Mouse (Mus musculus): ENCODE data around the gene Xpnpep3.

Gene Xpnpep3

GRCm38 (mm10) chr15:81399638-81400315, at the start of gene Xpnpep3, which contains the start of gene St13:
Xpnpep3 (plus strand) TSS chr15:81400138.
St13 (minus strand) TSS chr15:81400077.
- DNase-seq, result peak; percentile 98

GRCm38 (mm10) chr15:81350401-81350800, 49.5 kb upstream of the Xpnpep3 start:
- DNase-seq, result no peak

- DNase-seq, result no peak
These were observed 47.3 kb upstream of the Xpnpep3 start for GRCm38 (mm10) chr15:81352638-81353037.

- peak; percentile 33 for DNase-seq
These were observed 44.7 kb upstream of the Xpnpep3 start for GRCm38 (mm10) chr15:81355146-81355761.

- DNase-seq, result no peak
These were observed 43.0 kb upstream of the Xpnpep3 start for GRCm38 (mm10) chr15:81356946-81357345.

GRCm38 (mm10) chr15:81358943-81359342, 41.0 kb upstream of the Xpnpep3 start:
- DNase-seq, result no peak

GRCm38 (mm10) chr15:81359421-81359820, 40.5 kb upstream of the Xpnpep3 start:
- no peak for DNase-seq

GRCm38 (mm10) chr15:81360345-81361021, 39.5 kb upstream of the Xpnpep3 start, which contains the start of gene Slc25a17:
Slc25a17 (minus strand) TSS chr15:81360812.
- DNase-seq, result peak; percentile 92

GRCm38 (mm10) chr15:81361022-81361404, 38.9 kb upstream of the Xpnpep3 start:
- DNase-seq, result no peak

GRCm38 (mm10) chr15:81361417-81362015, 38.4 kb upstream of the Xpnpep3 start:
- no peak for DNase-seq

GRCm38 (mm10) chr15:81362501-81362900, 37.4 kb upstream of the Xpnpep3 start:
- no peak for DNase-seq

- no peak for DNase-seq
These were observed 35.7 kb upstream of the Xpnpep3 start for GRCm38 (mm10) chr15:81364271-81364670.

- no peak for DNase-seq
These were observed 34.7 kb upstream of the Xpnpep3 start for GRCm38 (mm10) chr15:81365246-81365645.

- DNase-seq, result no peak
These were observed 33.7 kb upstream of the Xpnpep3 start for GRCm38 (mm10) chr15:81366241-81366640.

GRCm38 (mm10) chr15:81368601-81369000, 31.3 kb upstream of the Xpnpep3 start:
- no peak for DNase-seq

GRCm38 (mm10) chr15:81370356-81370755, 29.6 kb upstream of the Xpnpep3 start:
- DNase-seq, result no peak

GRCm38 (mm10) chr15:81374621-81375020, 25.3 kb upstream of the Xpnpep3 start:
- no peak for DNase-seq

GRCm38 (mm10) chr15:81378845-81379244, 21.1 kb upstream of the Xpnpep3 start:
- no peak for DNase-seq

- no peak for DNase-seq
These were observed 13.6 kb upstream of the Xpnpep3 start for GRCm38 (mm10) chr15:81386327-81386726.

- peak; percentile 16 for DNase-seq
These were observed 6.9 kb upstream of the Xpnpep3 start for GRCm38 (mm10) chr15:81392997-81393396.

GRCm38 (mm10) chr15:81394211-81394915, 5.6 kb upstream of the Xpnpep3 start:
- no peak for DNase-seq

GRCm38 (mm10) chr15:81398189-81398588, 1.7 kb upstream of the Xpnpep3 start:
- no peak for DNase-seq

GRCm38 (mm10) chr15:81399297-81399637, 671 bp upstream of the Xpnpep3 start:
- DNase-seq, result no peak
